Mouse (Mus musculus) lung, adult 2 months (tissue): ENCODE results near the gene Olfr194.

ENCODE experiments used
- CTCF ChIP-seq: fragments of 200-500 bp; IDR thresholded peaks from 2 replicates; pipeline ENCODE4 v1.5.1; 2011; ENCODE audit warnings: mild to moderate bottlenecking, low read length, control low read depth; ENCODE audit not compliant: insufficient read depth
- POLR2A ChIP-seq: fragments of 200-500 bp; IDR thresholded peaks from 2 replicates; pipeline ENCODE4 v1.6.1; 2011; ENCODE audit warnings: low read depth, mild to moderate bottlenecking, control low read depth, low read length, borderline replicate concordance; ENCODE audit errors: extremely low read depth

GRCm38 (mm10) chr16:59130740-59131139 lies 9.9 kb upstream of the Olfr194 start:
- TF ChIP-seq POLR2A (no peak), CTCF (no peak)
